Mouse (Mus musculus) G1E-ER4 (cell line): ENCODE measurements around the gene Pabpc6. TPM values are rescaled to one million over a fixed set of nuclear protein-coding genes. Genes with fewer than 3 reads are reported as not detected.

ENCODE experiments used
- GATA1 ChIP-seq: IDR thresholded peaks from one replicate; pipeline ENCODE4 v1.8.0; 2012; ENCODE audit warnings: low read length, inconsistent platforms
- polyA plus RNA-seq: library from polyadenylated mRNA; stranded (reverse); fragments of >175 nt; gene quantifications from 2 replicates; pipeline ENCODE4 v1.2.3, GENCODE M21; 2012

Pabpc6 gene
- polyA plus RNA-seq, 1 experiment, result not detected

DNA sequence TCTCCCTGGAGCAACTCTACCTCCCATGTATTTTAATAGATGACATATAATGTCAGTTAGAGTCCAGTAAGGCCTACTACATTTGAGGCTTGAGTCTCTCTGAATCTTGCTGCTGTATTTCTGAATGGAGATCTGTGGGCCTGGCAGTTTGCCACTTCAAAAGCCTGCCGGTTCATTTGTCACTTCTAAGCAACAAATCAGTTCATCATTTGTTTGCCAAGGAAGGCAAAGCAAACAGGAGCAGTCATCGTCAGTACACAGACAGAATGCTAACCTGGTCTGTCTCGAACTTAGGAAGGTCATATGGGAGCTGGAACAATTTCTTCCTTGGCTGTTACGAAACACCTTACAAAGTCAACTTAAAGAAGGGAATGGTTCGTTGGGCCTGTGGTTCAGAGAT, 37.4 kb downstream of the Pabpc6 start:
- TF ChIP-seq GATA1, result no peak

DNA sequence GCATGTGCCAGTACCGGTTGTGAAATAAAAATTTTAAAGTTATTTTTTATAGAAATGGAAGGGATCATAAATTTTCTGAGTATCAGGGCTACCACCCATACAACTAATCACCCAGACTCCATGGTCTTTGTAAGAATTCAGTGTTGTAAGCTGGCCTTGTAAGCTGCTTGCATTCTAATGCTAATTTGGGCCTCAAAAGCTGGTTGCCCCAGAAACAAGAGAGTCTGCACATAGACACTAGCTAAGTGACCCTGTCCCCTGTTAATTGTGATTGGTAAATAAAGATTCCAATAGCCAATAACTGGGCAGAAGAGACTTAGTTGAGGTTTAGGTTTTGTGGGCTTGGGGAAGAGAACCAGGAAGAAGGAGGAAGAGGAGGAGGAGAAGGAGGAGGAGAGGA, 38.4 kb downstream of the Pabpc6 start:
- no peak for TF ChIP-seq GATA1

DNA sequence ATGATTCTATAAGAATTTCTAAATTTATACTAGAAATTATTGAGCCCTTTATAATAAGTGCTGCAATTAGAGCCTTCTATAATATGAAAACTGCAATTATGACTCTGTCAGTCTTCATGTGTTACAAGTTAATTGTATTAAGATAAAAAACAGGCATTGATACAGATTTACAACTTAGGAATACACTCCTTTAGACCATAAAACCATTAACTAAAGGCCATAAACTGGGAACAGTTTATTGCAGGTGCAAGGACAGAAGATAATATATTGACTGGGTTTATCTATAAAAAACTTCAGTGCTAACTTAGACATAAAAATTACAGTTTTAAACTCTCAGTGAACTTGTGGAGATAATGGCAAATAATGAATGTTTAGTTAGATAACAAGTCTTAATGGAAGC, 42.5 kb downstream of the Pabpc6 start:
- no peak for TF ChIP-seq GATA1

Other genes with a start within 250 kb of the Pabpc6 start
- not detected in 2 replicates for gene Gm17728, start 247.7 kb downstream of the Pabpc6 start, polyA plus RNA-seq